Mouse (Mus musculus) stomach, embryonic 14.5 days (tissue): ENCODE measurements around the gene Ubald2. TPM values are rescaled to one million over a fixed set of nuclear protein-coding genes. Genes with fewer than 3 reads are reported as not detected.

Experiments
- ATAC-seq: fragments of 200-750 bp; cut with Nextera tagmentation; 2 replicates; pipeline ENCODE4 v1.8.0; 2017; ENCODE audit warnings: low read depth, moderate TSS enrichment; ENCODE audit not compliant: insufficient number of reproducible peaks, insufficient read depth, low FRiP score
- H3K27ac ChIP-seq: fragments of 300-500 bp; sonication (generic); 2 replicates; pipeline ENCODE4 v1.5.1; 2014; ENCODE audit warnings: mild to moderate bottlenecking, low read length, moderate library complexity, mixed read lengths
- H3K27me3 ChIP-seq: fragments of 300-500 bp; sonication (generic); 2 replicates; pipeline ENCODE4 v1.6.1; 2014; ENCODE audit warnings: low read length, control low read depth, mixed read lengths; ENCODE audit not compliant: control insufficient read depth, insufficient read depth
- H3K36me3 ChIP-seq: fragments of 300-500 bp; sonication (generic); 2 replicates; pipeline ENCODE4 v1.6.1; 2014; ENCODE audit warnings: mild to moderate bottlenecking, control low read depth, low read length, moderate library complexity, mixed read lengths; ENCODE audit not compliant: control insufficient read depth, insufficient read depth
- H3K4me1 ChIP-seq: fragments of 300-500 bp; sonication (generic); 2 replicates; pipeline ENCODE4 v1.6.1; 2014; ENCODE audit warnings: low read length, control low read depth, mixed read lengths; ENCODE audit not compliant: control insufficient read depth, insufficient read depth
- H3K4me2 ChIP-seq: fragments of 300-500 bp; sonication (generic); replicated peaks from 2 replicates; pipeline ENCODE4 v1.6.1; 2014; ENCODE audit warnings: low read depth, low read length, control low read depth
- H3K4me3 ChIP-seq: fragments of 300-500 bp; sonication (generic); 2 replicates; pipeline ENCODE4 v1.5.1; 2014; ENCODE audit warnings: low read depth, low read length, control low read depth
- H3K9ac ChIP-seq: fragments of 300-500 bp; sonication (generic); replicated peaks from 2 replicates; pipeline ENCODE4 v1.6.1; 2014; ENCODE audit warnings: low read depth, mild to moderate bottlenecking, control low read depth, low read length, moderate library complexity, mixed read lengths
- H3K9me3 ChIP-seq: fragments of 300-500 bp; sonication (generic); 2 replicates; pipeline ENCODE4 v1.6.1; 2016; ENCODE audit warnings: low read depth, low read length, control low read depth; ENCODE audit not compliant: control insufficient read depth
- WGBS: fragments of 180-500 bp; shearing (Covaris S2); extraction: QIAGEN DNeasy Blood & Tissue Kit; methylation state at CpG from one replicate; pipeline ENCODE4 v1.1.7; 2014; 5-methylcytosine and 5-hydroxymethylcytosine counted together
- polyA plus RNA-seq: library from polyadenylated mRNA; unstranded; fragments of >200 nt; fragmentation: Nextera tagmentation; extraction: Ambion mirVana; gene quantifications from 2 replicates; pipeline ENCODE4 v1.2.1, GENCODE M21; 2014

Ubald2 gene
- 56.1 and 60.7 TPM in 2 replicates for polyA plus RNA-seq

DNA sequence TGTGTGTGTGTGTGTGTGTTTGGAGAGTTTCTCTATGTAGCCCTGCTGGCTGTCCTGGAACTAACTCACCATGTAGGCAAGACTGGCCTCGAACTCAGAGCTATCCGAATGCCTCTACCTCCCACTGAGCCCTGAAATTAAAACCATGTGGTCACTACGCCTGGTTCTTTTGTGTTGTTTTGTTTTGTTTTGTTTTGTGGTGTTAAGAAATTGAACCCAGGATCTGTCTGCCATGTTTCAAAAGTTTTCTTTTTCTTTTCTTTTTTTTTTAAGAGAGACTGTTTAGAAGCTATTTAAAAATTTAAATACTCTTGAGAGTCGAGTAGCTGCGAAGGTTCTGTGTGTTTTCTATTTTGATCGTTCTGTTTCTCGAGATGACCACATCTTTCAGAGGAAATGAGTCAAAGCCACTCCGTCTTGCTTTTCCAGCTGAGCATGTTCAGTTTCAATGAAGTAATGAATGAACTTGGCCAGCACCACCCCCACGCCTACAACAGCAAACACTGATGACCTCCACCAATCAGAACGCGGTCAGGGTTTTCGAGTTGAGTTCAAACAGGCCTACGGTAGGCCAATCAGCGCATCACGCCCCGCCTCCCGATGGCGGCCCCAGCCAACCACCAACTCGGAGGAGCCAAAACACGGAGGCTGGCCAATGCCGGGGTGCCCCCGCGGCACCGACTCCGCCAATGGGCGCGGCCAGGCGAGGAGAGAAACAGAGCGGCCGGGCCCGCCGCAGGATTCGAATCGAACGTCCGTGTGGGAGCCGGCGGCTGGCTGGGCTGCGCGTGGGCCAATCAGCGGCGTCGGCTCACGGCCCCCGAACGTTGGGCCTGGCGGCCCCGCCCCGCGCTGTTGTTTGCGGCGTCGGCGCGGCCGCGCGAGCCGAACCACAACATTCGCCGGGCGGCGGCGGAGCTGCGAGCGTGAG, at the start of gene Ubald2:
Ubald2 (plus strand) TSS at position 739 of the 931 bp plus-strand sequence.
- H3K27me3 ChIP-seq = no peaks in the 10 kb centered on the region
- peaks cover 22% of the 10 kb centered on the region for H3K4me1 ChIP-seq
- 4% methylated on average over 57 of the region's 66 CpGs for WGBS

DNA sequence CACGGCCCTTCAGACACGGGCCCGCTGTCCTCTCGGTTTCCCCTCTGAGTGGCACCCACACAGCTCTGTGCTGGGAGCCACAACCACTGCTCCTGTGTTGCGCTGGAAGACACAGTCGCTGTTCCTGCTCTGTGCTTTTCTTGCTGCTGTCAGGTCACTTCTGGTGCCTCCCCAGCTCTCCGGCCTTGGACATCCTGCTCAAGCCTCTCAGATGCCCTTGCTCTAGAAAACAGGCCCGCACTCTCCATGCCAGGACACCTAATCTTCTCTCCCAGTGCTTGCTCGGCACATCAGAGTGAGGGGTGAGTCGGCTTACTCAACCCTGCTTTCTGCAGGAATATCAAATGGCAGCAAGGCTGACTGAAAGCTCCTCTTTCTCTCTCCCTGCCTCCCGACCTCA, 49.7 kb upstream of the Ubald2 start:
- no peaks in the 10 kb centered on the region for H3K9me3 ChIP-seq

More for the DNA sequence above, at the start of gene Ubald2:
- Histone ChIP-seq H3K4me2 (peak within 1 kb of the TSS; percentile 85), H3K36me3 (peaks cover 12% of the 10 kb centered on the region), H3K27ac (peak within 1 kb of the TSS; percentile 93), H3K9me3 (no peaks in the 10 kb centered on the region), H3K4me3 (peak within 1 kb of the TSS; percentile 80), H3K9ac (peak within 1 kb of the TSS; percentile 80)
- peak; percentile 94 for ATAC-seq

DNA sequence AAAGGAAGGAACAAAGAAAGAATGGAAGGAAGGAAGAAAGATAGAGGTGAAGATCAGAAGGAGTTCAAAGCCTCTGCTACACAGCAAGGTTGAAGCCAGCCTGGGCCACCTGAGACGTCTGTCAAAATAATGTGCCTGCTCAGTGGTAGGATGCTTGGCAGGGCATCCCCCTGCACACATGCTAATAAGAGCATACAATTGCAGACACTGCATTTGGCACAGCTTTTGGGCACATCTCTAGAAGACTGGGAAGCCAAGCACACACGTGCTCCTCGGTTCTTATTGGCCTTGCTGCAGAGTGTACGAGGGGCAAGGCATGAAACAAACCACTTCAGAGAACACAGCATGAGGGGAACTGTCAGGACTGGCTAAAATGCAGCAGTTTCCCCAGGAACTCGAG, 47.9 kb upstream of the Ubald2 start:
- ATAC-seq = no peak
- no peak overlapping the region for H3K9ac ChIP-seq

More for the DNA sequence above, 49.7 kb upstream of the Ubald2 start:
- ATAC-seq = no peak
- WGBS = 82% methylated on average over 11 of the region's 11 CpGs
- H3K27me3 ChIP-seq = no peaks in the 10 kb centered on the region
- H3K36me3 ChIP-seq = no peaks in the 10 kb centered on the region
- no peak overlapping the region for H3K4me3 ChIP-seq
- no peak overlapping the region for H3K9ac ChIP-seq
- H3K27ac ChIP-seq = no peak overlapping the region
- H3K4me2 ChIP-seq = no peak overlapping the region
- peaks cover 11% of the 10 kb centered on the region for H3K4me1 ChIP-seq

DNA sequence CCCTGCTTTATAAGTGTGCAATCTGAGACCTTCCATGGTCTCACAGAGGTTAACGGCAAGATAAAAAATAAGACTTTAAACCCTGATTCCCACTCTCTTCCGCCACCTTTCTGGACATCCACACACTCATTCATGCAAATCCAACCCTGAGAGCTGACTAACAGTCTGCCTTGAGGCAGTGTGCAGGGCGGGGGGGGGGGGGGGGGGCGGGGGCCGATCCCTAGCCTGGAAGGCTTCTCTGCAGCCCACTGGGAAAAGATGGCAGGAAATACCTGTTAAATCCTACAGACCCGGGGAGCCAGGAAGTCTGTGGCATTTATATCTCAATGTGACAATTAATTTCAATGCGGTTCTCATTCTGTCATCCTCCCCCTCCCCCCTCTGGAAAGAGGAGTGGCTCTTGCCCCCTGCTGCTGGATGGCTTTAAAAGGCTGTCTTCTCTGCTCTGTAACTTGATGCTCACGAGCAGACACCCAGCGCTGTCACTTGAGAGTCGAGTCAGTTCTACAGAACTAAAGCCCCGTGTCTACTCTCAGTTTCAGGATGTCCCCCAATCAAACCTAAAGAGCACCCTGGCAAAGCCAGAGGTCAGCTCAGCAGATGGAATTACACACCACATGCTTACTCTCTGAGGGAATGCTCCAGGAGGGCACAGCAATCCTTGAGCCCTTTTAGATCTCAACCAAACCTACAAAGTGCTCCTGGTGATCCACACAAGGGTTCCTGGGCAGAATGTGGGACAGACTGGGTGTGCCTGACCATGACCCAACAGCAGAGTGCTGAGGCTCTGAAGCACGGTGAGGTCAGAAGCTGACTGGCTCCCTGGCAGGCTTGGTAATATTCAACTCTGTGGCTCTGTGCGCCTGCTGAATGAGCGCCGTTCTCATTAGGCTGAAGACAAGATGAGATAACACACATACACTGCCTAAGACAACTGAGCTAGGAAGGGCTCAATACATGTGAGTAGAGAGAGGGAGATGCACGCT, 46.5 kb upstream of the Ubald2 start:
- no peaks in the 10 kb centered on the region for H3K9me3 ChIP-seq
- peaks cover 11% of the 10 kb centered on the region for H3K4me1 ChIP-seq
- peak; percentile 49; the same call in 1 of the 2 replicates for ATAC-seq
- peak overlapping the region; percentile 80 for H3K27ac ChIP-seq
- 19% methylated on average over 15 of the region's 16 CpGs for WGBS
- H3K36me3 ChIP-seq = no peaks in the 10 kb centered on the region
- no peak overlapping the region for H3K4me3 ChIP-seq
- peak overlapping the region; percentile 21; the same call in 1 of the 2 replicates for H3K9ac ChIP-seq
- no peaks in the 10 kb centered on the region for H3K27me3 ChIP-seq
- peak overlapping the region; percentile 27 for H3K4me2 ChIP-seq

More for the DNA sequence above, 47.9 kb upstream of the Ubald2 start:
- 45% methylated on average over 5 of the region's 5 CpGs for WGBS
- no peak overlapping the region for H3K4me2 ChIP-seq
- no peaks in the 10 kb centered on the region for H3K9me3 ChIP-seq
- 0 out of 2 replicates have a peak overlapping the region, but pooled peaks have one; percentile 21 for H3K27ac ChIP-seq
- H3K36me3 ChIP-seq = no peaks in the 10 kb centered on the region
- no peak overlapping the region for H3K4me3 ChIP-seq
- no peaks in the 10 kb centered on the region for H3K27me3 ChIP-seq
- H3K4me1 ChIP-seq = peaks cover 11% of the 10 kb centered on the region

DNA sequence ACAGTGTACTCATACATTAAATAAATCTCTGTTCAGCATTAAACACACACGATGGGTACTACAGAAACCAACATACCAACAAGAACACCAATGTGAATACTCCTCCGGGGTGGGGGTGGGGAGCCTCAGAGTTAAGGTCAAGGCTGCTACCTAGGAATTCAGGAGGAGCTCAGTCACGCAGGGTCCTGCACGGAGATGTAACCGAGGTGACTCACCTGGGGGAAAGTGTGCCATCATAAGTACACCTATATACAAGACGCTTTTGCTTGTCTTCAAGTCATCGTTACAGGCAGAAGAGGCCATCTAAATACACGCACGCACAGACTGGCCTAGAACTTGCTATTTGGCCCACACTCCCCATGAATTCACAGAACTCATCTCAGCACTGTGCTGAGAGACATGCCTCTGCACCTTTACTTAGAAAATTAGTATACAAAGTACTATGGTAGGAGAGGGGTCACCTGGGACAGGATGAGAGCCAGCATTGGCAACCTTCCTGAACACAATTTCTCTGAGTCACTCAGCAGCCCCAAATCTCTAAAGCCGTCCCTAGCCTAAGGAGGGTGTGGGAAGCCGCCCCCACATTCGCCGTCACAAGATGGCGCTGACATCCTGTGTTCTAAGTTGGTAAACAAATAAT, 44.9 kb upstream of the Ubald2 start:
- Histone ChIP-seq H3K36me3 (no peaks in the 10 kb centered on the region), H3K4me2 (no peak overlapping the region), H3K9ac (no peak overlapping the region), H3K9me3 (no peaks in the 10 kb centered on the region), H3K4me3 (no peak overlapping the region), H3K27me3 (no peaks in the 10 kb centered on the region), H3K4me1 (peaks cover 11% of the 10 kb centered on the region), H3K27ac (no peak overlapping the region)
- ATAC-seq = peak; percentile 33; the same call in 1 of the 2 replicates
- WGBS = 65% methylated on average over 14 of the region's 14 CpGs

DNA sequence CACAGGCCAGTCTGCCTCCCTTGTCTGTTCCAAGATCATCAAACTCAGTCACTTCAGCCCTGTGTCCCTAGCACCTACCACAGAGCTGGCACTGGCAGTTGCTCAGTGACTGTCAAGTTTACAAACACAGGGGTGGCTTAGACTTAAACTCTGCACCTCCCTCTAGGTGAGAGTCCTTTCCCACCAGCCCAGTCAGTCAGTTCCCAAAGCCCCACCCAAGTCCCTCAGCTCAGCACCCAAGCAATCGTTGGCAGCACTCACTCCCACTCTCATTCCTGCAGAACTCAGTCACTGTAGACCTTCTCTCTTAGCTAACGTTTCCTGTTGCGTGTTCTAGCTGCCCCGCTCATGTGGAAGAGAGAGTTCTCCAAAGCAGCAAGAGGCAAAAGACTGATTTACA, 39.1 kb upstream of the Ubald2 start:
- 75% methylated on average over 4 of the region's 4 CpGs for WGBS

DNA sequence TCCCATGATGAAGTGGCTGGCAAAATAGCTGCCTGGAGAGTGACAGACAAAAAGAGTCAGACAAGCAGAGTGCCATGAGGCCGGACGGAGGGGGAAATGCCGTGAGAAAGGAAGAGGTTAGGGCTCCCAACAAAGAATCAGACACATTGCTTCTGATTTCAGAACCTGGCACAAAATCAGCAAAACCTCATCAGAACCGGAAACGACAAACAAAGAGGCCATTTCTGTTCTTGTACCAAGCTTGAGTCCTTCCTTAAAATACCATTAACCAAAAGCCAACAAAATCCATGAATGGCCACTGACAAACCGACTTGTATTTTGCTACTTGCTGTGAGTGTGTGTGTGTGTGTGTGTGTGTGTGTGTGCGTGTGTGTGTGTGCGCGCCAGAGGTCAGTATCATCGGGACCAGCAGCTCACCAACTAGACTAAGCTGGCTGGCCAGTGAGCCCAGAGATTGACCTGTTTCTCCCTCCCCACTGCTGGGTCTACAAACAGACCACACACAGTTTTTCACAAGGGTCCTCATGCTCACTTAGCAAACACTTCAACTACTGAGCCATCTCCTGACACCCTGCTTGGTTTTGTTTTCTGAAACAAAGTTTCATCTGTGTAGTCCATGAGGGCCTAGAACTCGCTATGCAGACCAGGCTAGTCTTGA, 37.5 kb upstream of the Ubald2 start:
- no peak overlapping the region for H3K4me3 ChIP-seq
- ATAC-seq = no peak
- H3K4me1 ChIP-seq = no peaks in the 10 kb centered on the region; the same call in 1 of the 2 replicates
- no peak overlapping the region for H3K4me2 ChIP-seq
- no peak overlapping the region for H3K27ac ChIP-seq
- no peak overlapping the region for H3K9ac ChIP-seq
- no peaks in the 10 kb centered on the region for H3K9me3 ChIP-seq
- H3K36me3 ChIP-seq = no peaks in the 10 kb centered on the region
- H3K27me3 ChIP-seq = no peaks in the 10 kb centered on the region
- 83% methylated on average over 11 of the region's 11 CpGs for WGBS

More for the DNA sequence above, 39.1 kb upstream of the Ubald2 start:
- no peak overlapping the region for H3K4me2 ChIP-seq
- no peaks in the 10 kb centered on the region for H3K36me3 ChIP-seq
- no peak for ATAC-seq
- H3K4me1 ChIP-seq = no peaks in the 10 kb centered on the region
- no peak overlapping the region for H3K27ac ChIP-seq
- no peaks in the 10 kb centered on the region for H3K27me3 ChIP-seq
- H3K9ac ChIP-seq = no peak overlapping the region
- no peak overlapping the region for H3K4me3 ChIP-seq
- no peaks in the 10 kb centered on the region for H3K9me3 ChIP-seq
